Mouse (Mus musculus) liver, adult 2 months (tissue): ENCODE results near the gene Sass6.

Experiments used
- CTCF ChIP-seq: fragments of 200-500 bp; IDR thresholded peaks from 2 replicates; pipeline ENCODE4 v1.5.1; 2011; ENCODE audit warnings: low read depth, low read length, control low read depth
- POLR2A ChIP-seq: fragments of 200-500 bp; IDR thresholded peaks from 2 replicates; pipeline ENCODE4 v1.6.1; 2011; ENCODE audit warnings: low read length, control low read depth; ENCODE audit not compliant: insufficient read depth; ENCODE audit errors: extremely low read depth

GRCm38 (mm10) chr3:116638572-116638971 is 43.8 kb downstream of the Sass6 start:
- no peak for TF ChIP-seq CTCF
- TF ChIP-seq POLR2A = no peak
